Mouse (Mus musculus) embryonic stem cell, embryonic (primary cell): ENCODE data around the gene Mtx1.

Experiments used
- CTCF ChIA-PET, 4 experiments: fragments of 300-600 bp in 2 of 4; fragments of 350-600 bp in 2 of 4; sonication (Branson Sonifier 250); formaldehyde crosslinking; loops; one replicate each; lab custom pipeline; 2022; ENCODE audit warnings: inconsistent platforms in 2 of 4; lab: Charles Lee
- POLR2A ChIA-PET, 4 experiments: fragments of 300-600 bp in 2 of 4; fragments of 350-600 bp in 2 of 4; sonication (Branson Sonifier 250); formaldehyde crosslinking; loops; one replicate each; lab custom pipeline; 2022; ENCODE audit warnings: antibody characterized with exemption in 4 of 4, inconsistent platforms in 1 of 4; lab: Charles Lee

Mtx1 gene

DNA sequence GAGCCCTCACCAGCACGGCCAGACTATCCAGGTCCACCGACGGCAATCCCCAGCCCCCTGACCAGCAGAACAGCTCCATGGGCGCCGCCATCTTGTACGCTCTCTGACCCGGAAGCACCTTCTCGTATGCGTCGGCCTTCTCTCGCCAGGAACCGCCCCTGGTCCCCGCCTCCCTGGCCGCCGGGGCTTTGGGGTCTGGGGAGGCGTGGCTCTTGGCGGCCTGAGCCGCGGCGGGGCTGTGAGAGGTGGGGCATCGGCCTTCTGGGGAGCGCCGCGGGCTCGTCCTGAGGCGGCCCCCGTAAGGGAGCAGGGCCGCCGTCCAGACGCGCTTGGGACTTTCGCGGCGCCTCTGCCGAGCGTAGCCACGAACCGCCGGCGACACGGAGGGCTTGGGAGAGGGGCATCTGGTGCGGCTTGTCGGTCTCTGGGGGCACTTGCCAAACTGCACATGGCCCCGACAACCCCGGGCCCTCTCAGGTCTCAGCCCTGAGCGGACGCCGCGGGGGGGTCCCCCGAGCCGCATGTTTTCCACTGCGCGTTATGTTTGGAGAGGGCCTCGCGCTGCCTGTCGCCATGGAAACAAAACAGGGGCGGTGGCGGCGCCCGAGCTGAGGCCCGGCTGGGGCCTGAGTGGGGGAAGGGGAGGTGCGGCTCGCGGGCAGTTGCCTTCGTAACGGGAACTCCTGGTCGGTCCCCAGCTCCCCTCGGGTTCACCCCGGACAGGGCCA is 12.9 kb downstream of the Mtx1 start:
- ChIA-PET CTCF (interaction anchor here in 3 of 4 experiments (0.6 to 2.0 kb wide), 9 partner anchors 12 to 107 kb away, joined by 3 to 17 read pairs (median 3); partner anchors contain the start of gene Fam189b (in 1 of the 3)), POLR2A (interaction anchor here (0.5 to 3.8 kb wide), 49 partner anchors 8 to 868 kb away, joined by 3 to 58 read pairs (median 4); partner anchors contain the start of genes Gba (in 4 of the 4), Scamp3 (in 3 of the 4), Mtx1 (in 2 of the 4) and Cks1b (in 1 of the 4))

- ChIA-PET CTCF (interaction anchor here in 1 of 4 experiments (0.6 kb wide), 1 partner anchor 26 kb away, joined by 3 read pairs; no protein-coding TSS in a partner anchor), POLR2A (interaction anchor here in 3 of 4 experiments (0.6 to 4.1 kb wide), 19 partner anchors 8 to 118 kb away, joined by 3 to 19 read pairs (median 4); partner anchors contain the start of genes Fam189b (in 2 of the 3), Gba (in 2 of the 3), Clk2 (in 1 of the 3) and Krtcap2 (in 1 of the 3))
Measured at GRCm38 (mm10) chr3:89210731-89211130, 16.2 kb downstream of the Mtx1 start.

- CTCF ChIA-PET, result interaction anchor here in 2 of 4 experiments (0.6 to 1.0 kb wide), 2 partner anchors 16 to 26 kb away, joined by 3 read pairs; no protein-coding TSS in a partner anchor
- POLR2A ChIA-PET, result interaction anchor here in 3 of 4 experiments (0.8 to 4.1 kb wide), 18 partner anchors 9 to 117 kb away, joined by 3 to 19 read pairs (median 4); partner anchors contain the start of genes Clk2 (in 1 of the 3), Fam189b (in 1 of the 3), Gba (in 1 of the 3) and Krtcap2 (in 1 of the 3)
Measured at GRCm38 (mm10) chr3:89210162-89210561, 16.7 kb downstream of the Mtx1 start.

GRCm38 (mm10) chr3:89209731-89210130 is 17.2 kb downstream of the Mtx1 start:
- CTCF ChIA-PET, result interaction anchor here in 1 of 4 experiments (1.0 kb wide), 1 partner anchor 16 kb away, joined by 3 read pairs; no protein-coding TSS in a partner anchor
- POLR2A ChIA-PET, result interaction anchor here in 3 of 4 experiments (0.6 to 4.1 kb wide), 14 partner anchors 8 to 117 kb away, joined by 3 to 19 read pairs (median 4); partner anchors contain the start of genes Fam189b (in 1 of the 3), Gba (in 1 of the 3), Mtx1 (in 1 of the 3) and Rusc1 (in 1 of the 3)

DNA sequence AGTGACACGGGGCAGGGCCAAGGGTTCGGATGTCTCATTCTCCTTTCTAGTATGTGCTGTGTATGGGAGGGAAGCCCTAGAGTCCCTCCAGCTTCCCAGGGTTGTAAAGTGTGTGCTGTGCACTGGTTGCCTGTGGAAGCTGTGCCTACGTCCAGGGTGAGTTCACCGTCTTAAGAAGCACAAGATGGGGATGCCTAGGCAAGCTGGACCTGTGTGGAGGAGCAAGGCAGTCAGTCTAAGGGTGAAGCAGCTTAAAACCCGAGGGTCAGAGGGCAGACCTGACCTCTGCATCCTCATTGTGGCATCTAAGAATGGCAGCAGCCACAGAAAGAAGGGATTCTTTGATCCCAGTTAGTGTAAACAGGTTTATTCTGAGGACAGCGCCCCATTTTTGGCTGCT is 18.2 kb downstream of the Mtx1 start:
- CTCF ChIA-PET, result interaction anchor here in 1 of 4 experiments (0.8 kb wide), 1 partner anchor 84 kb away, joined by 3 read pairs; no protein-coding TSS in a partner anchor
- POLR2A ChIA-PET, result interaction anchor here in 2 of 4 experiments (0.9 to 4.1 kb wide), 7 partner anchors 13 to 73 kb away, joined by 3 to 19 read pairs (median 4); partner anchors contain the start of genes Scamp3 (in 2 of the 2) and Fam189b (in 1 of the 2)

GRCm38 (mm10) chr3:89208075-89208657 is 18.7 kb downstream of the Mtx1 start:
- CTCF ChIA-PET, result no interaction called here
- POLR2A ChIA-PET, result interaction anchor here in 2 of 4 experiments (0.9 to 2.2 kb wide), 6 partner anchors 12 to 31 kb away, joined by 3 to 6 read pairs (median 4); partner anchors contain the start of genes Scamp3 (in 2 of the 2) and Fam189b (in 1 of the 2)

DNA sequence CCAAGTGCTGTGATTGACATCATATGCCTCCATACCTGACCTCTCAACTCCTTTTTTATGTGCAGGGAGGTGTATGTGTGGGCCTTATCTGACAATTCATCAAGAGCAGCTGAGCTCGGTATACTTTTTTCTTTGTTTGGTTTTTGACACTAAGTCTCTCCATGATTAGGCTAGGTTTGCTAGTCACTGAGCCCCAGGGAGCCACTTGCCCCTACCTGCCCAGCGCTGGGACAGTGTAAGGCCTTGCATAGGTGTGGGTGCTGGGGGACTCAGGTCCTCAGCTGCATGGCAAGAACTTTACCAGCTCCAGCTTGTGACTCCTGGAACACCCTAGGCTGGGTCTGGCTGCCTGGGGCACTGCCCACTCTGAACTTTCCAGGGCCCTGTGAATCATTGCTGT is 20.2 kb downstream of the Mtx1 start:
- CTCF ChIA-PET, result interaction anchor here in 1 of 4 experiments (1.5 kb wide), 1 partner anchor 39 kb away, joined by 3 read pairs; the partner anchor contains the start of genes Krtcap2 and Trim46

GRCm38 (mm10) chr3:89206079-89206478 is 20.8 kb downstream of the Mtx1 start:
- ChIA-PET CTCF (interaction anchor here in 1 of 4 experiments (1.5 kb wide), 1 partner anchor 40 kb away, joined by 3 read pairs; the partner anchor contains the start of genes Krtcap2 and Trim46), POLR2A (interaction anchor here (0.5 to 1.4 kb wide), 6 partner anchors 8 to 250 kb away, joined by 3 to 5 read pairs (median 3); partner anchors contain the start of genes Fam189b (in 1 of the 4) and Thbs3 (in 1 of the 4))

More for the DNA sequence above, 20.2 kb downstream of the Mtx1 start:
- POLR2A ChIA-PET, result interaction anchor here in 3 of 4 experiments (0.5 to 1.6 kb wide), 6 partner anchors 8 to 249 kb away, joined by 3 to 5 read pairs (median 3); partner anchors contain the start of genes Fam189b (in 1 of the 3) and Thbs3 (in 1 of the 3)

GRCm38 (mm10) chr3:89203142-89203514 is 23.8 kb downstream of the Mtx1 start:
- POLR2A ChIA-PET, result interaction anchor here (0.5 to 4.8 kb wide), 29 partner anchors 7 to 915 kb away, joined by 3 to 31 read pairs (median 4); partner anchors contain the start of genes Scamp3 (in 2 of the 4), Thbs3 (in 2 of the 4), Clk2 (in 1 of the 4) and Fam189b (in 1 of the 4)

GRCm38 (mm10) chr3:89202253-89203141 is 24.4 kb downstream of the Mtx1 start, which contains the start of gene Gba:
Gene Gba (plus strand): TSS chr3:89202928.
- ChIA-PET POLR2A (interaction anchor here (0.5 to 4.8 kb wide), 30 partner anchors 8 to 914 kb away, joined by 3 to 31 read pairs (median 4); partner anchors contain the start of genes Scamp3 (in 2 of the 4), Thbs3 (in 2 of the 4), Clk2 (in 1 of the 4) and Fam189b (in 1 of the 4)), CTCF (interaction anchor here in 2 of 4 experiments (0.7 to 1.0 kb wide), 2 partner anchors 9 to 754 kb away, joined by 3 read pairs; no protein-coding TSS in a partner anchor)

More at GRCm38 (mm10) chr3:89203142-89203514, 23.8 kb downstream of the Mtx1 start:
- CTCF ChIA-PET, result interaction anchor here in 2 of 4 experiments (0.5 to 0.7 kb wide), 3 partner anchors 91 to 1196 kb away, joined by 3 to 6 read pairs (median 4); no protein-coding TSS in a partner anchor

- ChIA-PET CTCF (interaction anchor here in 1 of 4 experiments (0.7 kb wide), 2 partner anchors 14 to 49 kb away, joined by 3 read pairs; no protein-coding TSS in a partner anchor), POLR2A (interaction anchor here in 2 of 4 experiments (0.7 to 4.8 kb wide), 7 partner anchors 8 to 511 kb away, joined by 3 to 31 read pairs (median 9); partner anchors contain the start of genes Mtx1 (in 1 of the 2) and Thbs3 (in 1 of the 2))
Measured at GRCm38 (mm10) chr3:89199839-89200238, 27.0 kb downstream of the Mtx1 start.

DNA sequence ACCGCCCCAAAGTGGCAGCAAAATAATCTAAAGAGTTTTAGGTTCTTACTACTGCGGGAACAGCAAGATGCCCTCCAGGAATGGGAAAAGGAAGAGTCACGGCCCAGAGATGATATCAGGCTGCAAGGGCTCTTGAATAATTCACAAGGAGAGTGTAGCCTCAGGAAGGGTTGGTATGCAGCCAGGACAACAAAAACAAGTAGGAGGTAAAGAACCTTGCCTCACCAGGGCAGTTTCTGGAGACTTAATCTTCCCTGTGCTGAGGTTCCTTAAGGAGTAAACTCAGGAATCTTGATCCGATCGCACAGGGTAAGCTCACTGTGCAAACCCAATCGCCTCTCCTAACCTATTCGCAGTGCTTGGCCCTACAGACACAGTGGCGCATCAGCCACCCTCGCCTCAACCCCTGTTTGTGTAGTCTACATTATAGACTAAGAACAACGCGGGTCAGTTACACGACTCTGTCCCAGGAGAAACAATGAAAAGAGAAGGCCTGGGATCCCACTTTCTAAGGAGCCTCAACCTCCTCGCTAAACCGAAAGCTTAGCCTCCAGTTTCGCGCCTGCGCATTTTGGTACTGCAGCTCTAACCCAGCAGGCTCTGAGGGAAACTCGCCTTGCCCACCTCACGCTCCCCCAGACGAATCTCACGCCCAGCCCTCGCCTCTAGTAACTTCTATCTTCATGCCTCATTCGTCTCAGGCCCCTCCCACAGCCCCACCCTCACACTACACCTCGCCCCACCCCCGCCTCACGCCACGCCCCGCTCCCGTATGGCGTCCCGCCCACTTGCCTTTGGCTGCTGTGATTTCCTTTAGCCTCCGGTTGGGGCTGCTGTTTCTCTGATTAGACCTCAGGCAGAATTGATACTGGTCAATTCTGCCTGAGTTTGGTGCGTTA is 30.7 kb downstream of the Mtx1 start:
- ChIA-PET POLR2A (interaction anchor here (0.5 to 2.0 kb wide), 23 partner anchors 8 to 717 kb away, joined by 3 to 7 read pairs (median 3); partner anchors contain the start of genes Fam189b (in 3 of the 4), Fdps (in 2 of the 4), Gm43738 (in 1 of the 4) and Il6ra (in 1 of the 4)), CTCF (interaction anchor here (0.6 to 1.4 kb wide), 8 partner anchors 10 to 247 kb away, joined by 3 to 8 read pairs (median 3); no protein-coding TSS in a partner anchor)

DNA sequence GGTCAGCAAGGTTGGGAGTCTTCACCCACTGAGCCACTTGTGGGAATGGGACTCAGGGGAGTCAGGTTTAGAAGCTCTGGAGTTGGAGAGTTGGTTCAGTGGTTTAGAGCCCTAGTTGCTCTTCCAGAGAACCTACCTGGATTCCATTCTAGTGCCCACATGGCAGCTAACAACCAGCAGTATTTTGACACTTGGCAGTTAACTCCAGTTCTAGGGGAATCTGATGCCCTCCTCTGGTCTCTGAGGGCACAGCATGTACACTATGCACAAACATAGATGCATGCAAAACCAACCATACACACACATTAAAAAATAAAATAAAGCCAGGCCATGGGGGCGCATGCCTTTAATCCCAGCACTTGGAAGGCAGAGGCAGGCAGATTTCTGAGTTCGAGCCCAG is 33.0 kb downstream of the Mtx1 start:
- ChIA-PET CTCF (interaction anchor here in 3 of 4 experiments (0.5 to 2.2 kb wide), 13 partner anchors 9 to 360 kb away, joined by 3 to 7 read pairs (median 4); partner anchors contain the start of genes Clk2 (in 1 of the 3), Fam189b (in 1 of the 3) and Hcn3 (in 1 of the 3)), POLR2A (interaction anchor here in 2 of 4 experiments (0.9 to 2.0 kb wide), 7 partner anchors 8 to 20 kb away, joined by 3 to 6 read pairs (median 4); partner anchors contain the start of genes Fam189b (in 2 of the 2) and Gba (in 1 of the 2))

DNA sequence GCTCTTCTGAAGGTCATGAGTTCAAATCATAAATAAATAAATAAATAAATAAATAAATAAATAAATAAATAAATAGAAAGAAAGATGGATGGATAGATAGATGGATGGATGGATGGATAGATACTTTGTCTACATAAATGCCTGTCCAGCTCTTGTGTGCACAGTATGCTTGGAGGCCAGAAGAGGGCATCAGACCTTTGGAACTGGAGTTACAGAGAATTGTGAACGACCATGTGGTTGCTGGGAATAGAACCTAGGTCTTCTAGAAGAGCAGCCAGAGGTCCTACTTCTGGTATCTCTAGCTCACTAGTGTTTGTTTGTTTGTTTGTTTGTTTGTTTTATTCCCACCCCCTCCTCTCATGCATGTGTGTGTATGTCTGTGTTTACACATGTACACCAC is 33.5 kb downstream of the Mtx1 start:
- POLR2A ChIA-PET, result interaction anchor here in 2 of 4 experiments (0.9 to 2.0 kb wide), 7 partner anchors 9 to 20 kb away, joined by 3 to 6 read pairs (median 4); partner anchors contain the start of genes Fam189b (in 2 of the 2) and Gba (in 1 of the 2)

More for the DNA sequence above, 33.5 kb downstream of the Mtx1 start:
- CTCF ChIA-PET, result interaction anchor here in 3 of 4 experiments (0.5 to 2.2 kb wide), 14 partner anchors 8 to 359 kb away, joined by 3 to 7 read pairs (median 4); partner anchors contain the start of genes Clk2 (in 1 of the 3), Fam189b (in 1 of the 3) and Hcn3 (in 1 of the 3)
